Mouse (Mus musculus) myocyte (in vitro differentiated cells): ENCODE measurements around the gene Cgas.
A peak's percentile ranks its signal among the peaks of the same experiment; 100 is the strongest.

ENCODE experiments used
- CEBPB ChIP-seq: IDR thresholded peaks from 2 replicates; pipeline ENCODE4 v1.6.1; 2011; ENCODE audit warnings: mild to moderate bottlenecking, moderate library complexity; ENCODE audit not compliant: poor library complexity, insufficient read depth, severe bottlenecking
- E2F4 ChIP-seq: IDR thresholded peaks from one replicate; pipeline ENCODE4 v1.6.1; 2011; ENCODE audit warnings: mild to moderate bottlenecking, control low read depth, moderate library complexity; ENCODE audit not compliant: insufficient read depth
- MAX ChIP-seq: IDR thresholded peaks from one replicate; pipeline ENCODE4 v1.6.1; 2011; ENCODE audit warnings: low read depth, mild to moderate bottlenecking, control low read depth
- MYOD1 ChIP-seq, 3 experiments: IDR thresholded peaks; one replicate each; pipeline ENCODE4 v1.6.1; 2011; ENCODE audit warnings: control low read depth in 2 of 3, low read depth in 2 of 3, mild to moderate bottlenecking in 2 of 3, moderate library complexity in 1 of 3; ENCODE audit not compliant: insufficient read length in 2 of 3, control insufficient read depth in 1 of 3
- MYOG ChIP-seq, 3 experiments: IDR thresholded peaks; one replicate each; pipeline ENCODE4 v1.6.1; 2011; ENCODE audit warnings: control low read depth in 2 of 3, low read depth in 2 of 3, mild to moderate bottlenecking in 2 of 3; ENCODE audit not compliant: insufficient read length in 2 of 3, control insufficient read depth in 1 of 3, insufficient read depth in 1 of 3
- POLR2A ChIP-seq: IDR thresholded peaks from one replicate; pipeline ENCODE4 v1.6.1; 2011; ENCODE audit warnings: low read depth, mild to moderate bottlenecking, control low read depth, moderate library complexity; ENCODE audit not compliant: insufficient read length
- POLR2AphosphoS2 ChIP-seq: IDR thresholded peaks from one replicate; pipeline ENCODE4 v1.6.1; 2011; ENCODE audit warnings: low read depth, control low read depth; ENCODE audit not compliant: insufficient read length
- REST ChIP-seq: IDR thresholded peaks from one replicate; pipeline ENCODE4 v1.6.1; 2011; ENCODE audit warnings: mild to moderate bottlenecking, control low read depth, moderate library complexity; ENCODE audit not compliant: insufficient read depth, insufficient read length
- SRF ChIP-seq: IDR thresholded peaks from one replicate; pipeline ENCODE4 v1.6.1; 2011; ENCODE audit warnings: low read depth; ENCODE audit not compliant: control insufficient read depth, insufficient read length
- TCF12 ChIP-seq: IDR thresholded peaks from one replicate; pipeline ENCODE4 v1.6.1; 2011; ENCODE audit warnings: mild to moderate bottlenecking, control low read depth; ENCODE audit not compliant: poor library complexity, insufficient read depth, severe bottlenecking
- TCF3 ChIP-seq: IDR thresholded peaks from one replicate; pipeline ENCODE4 v1.6.1; 2011; ENCODE audit warnings: low read depth, control low read depth; ENCODE audit not compliant: insufficient read length
- USF1 ChIP-seq: IDR thresholded peaks from one replicate; pipeline ENCODE4 v1.6.1; 2011; ENCODE audit warnings: low read depth, mild to moderate bottlenecking, control low read depth, moderate library complexity

DNA sequence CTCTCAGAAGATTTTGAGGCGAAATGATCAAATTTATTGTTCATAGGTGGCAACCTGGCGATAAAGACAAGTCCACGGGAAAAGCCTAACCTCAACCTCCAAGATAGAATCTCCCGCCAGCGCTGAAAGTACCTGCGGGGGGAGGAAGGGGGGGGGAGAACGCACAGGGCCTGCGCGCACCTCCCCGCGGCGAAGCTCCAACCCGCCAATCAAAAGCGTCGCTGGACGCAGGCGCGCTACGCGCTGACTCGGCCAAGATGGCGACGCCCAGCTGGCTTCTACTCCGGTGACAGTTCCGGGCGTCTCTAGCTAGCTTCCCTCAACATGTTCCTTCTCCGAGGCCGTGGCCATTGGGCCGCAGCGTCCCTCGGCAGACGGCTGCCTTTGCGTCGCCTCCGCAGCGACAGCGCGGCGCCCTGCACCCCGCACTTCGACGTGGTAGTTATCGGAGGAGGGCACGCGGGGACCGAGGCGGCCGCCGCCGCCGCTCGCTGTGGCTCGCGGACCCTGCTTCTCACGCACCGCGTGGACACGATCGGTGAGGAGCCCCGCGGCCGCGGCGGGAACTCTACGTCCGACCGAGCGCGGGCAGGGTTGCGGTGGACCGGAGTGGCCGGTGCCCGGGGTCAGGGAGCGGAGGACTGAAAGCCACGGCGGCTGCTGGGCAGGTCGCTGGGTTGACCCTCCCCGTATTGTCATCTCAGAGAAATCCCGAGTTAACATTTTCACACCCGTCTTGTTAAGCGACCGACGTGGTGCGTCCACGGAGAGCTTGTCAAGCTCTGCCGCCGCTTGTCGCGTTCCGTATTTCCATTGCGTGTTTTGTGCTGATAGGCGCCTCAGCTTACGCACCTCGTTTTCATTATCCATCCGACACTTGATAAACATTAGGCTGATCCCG lies 5.2 kb upstream of the Cgas start, which contains the start of the genes Mto1 and Gm17324:
- peak; percentile 67 for TF ChIP-seq E2F4
- no peak for TF ChIP-seq USF1
- TF ChIP-seq TCF12 = no peak
- TF ChIP-seq POLR2A = peak; percentile 88
- peak in 1 of 3 experiments; percentile 10 for TF ChIP-seq MYOD1 (IDR thresholded peaks at IDR 0.05; ENCODE audit: control insufficient read depth in 1 of 3, insufficient read length in 2 of 3, low read depth in 2 of 3)
- TF ChIP-seq POLR2AphosphoS2 = peak; percentile 64
- no peak for TF ChIP-seq MAX
- no peak for TF ChIP-seq CEBPB
- TF ChIP-seq MYOG (IDR thresholded peaks at IDR 0.05; ENCODE audit: control insufficient read depth in 1 of 3, insufficient read depth in 1 of 3, insufficient read length in 2 of 3, low read depth in 2 of 3) = no peak
- no peak for TF ChIP-seq REST
- no peak for TF ChIP-seq TCF3
- no peak for TF ChIP-seq SRF
